Mouse (Mus musculus): ENCODE measurements around the gene Sgce.

DNA sequence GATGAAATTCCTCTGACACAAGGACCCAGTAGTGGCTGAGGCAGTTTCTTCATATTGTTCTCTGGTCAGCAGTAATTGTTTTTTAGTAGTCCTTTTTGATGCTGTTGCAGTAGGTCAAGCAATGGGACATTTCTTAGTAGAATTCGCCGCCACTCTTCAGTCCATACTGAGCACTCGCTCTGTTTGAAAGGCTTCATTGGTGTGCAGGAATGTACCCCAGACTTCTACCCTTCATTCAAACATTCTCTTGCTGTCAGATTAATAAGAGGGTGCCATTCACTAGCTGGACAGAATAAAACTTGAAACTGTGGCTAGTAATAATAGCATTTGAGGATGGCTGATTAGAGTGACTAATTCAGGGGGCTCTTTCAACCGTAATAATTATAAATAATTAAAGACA lies 113.8 kb downstream of the Sgce start:
- no peak for TF ChIP-seq POLR2A (IDR thresholded peaks at IDR 0.05; ENCODE audit: borderline replicate concordance, extremely low read depth, insufficient read depth, insufficient read length, poor library complexity, severe bottlenecking)
- no peak for TF ChIP-seq CTCF (IDR thresholded peaks at IDR 0.05; ENCODE audit: borderline replicate concordance, extremely low read depth, insufficient read depth, insufficient read length)

Measured in brain, embryonic 14.5 days (tissue).